Mouse (Mus musculus) embryonic fibroblast, embryonic 13.5 days (primary cell): ENCODE measurements around the gene Trip4.
A peak's percentile ranks its signal among the peaks of the same experiment; 100 is the strongest.

Experiments used
- CTCF ChIP-seq: IDR thresholded peaks from 2 replicates; pipeline ENCODE4 v1.5.1; 2011; ENCODE audit warnings: mild to moderate bottlenecking, control low read depth, low read length, moderate library complexity, borderline replicate concordance; ENCODE audit not compliant: insufficient read depth
- POLR2A ChIP-seq: IDR thresholded peaks from 2 replicates; pipeline ENCODE4 v1.6.1; 2011; ENCODE audit warnings: low read depth, mild to moderate bottlenecking, control low read depth, low read length, moderate library complexity

- TF ChIP-seq POLR2A (peak; percentile 92), CTCF (no peak)
Observed at GRCm38 (mm10) chr9:65884564-65885315, 23.9 kb downstream of the Trip4 start.
